Mouse (Mus musculus): ENCODE measurements around the gene Tmem88b.

DNA sequence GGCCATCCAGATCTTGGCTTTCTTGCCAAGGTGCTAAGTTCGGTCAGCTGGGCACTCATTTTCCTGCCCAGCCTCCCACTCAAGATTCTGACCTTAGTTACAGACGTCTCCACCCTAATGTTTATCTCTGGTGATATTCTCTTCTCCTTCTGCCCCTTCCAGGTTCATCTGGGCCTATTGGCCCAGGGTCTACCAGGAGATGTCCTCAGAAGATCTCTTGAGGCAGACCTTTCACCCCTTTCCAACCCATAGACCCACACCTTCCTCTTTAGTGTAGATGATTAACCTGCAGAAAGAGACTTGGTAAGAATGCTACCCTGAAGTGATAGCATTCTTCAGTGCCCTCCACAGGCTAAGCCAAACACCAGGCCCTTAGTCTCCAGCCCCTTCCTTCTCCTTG, 14.0 kb downstream of the Tmem88b start:
- TF ChIP-seq CTCF (IDR thresholded peaks at IDR 0.05; ENCODE audit: extremely low read depth, insufficient read depth, low read length) (no peak), POLR2A (IDR thresholded peaks at IDR 0.05; ENCODE audit: extremely low read depth, insufficient read depth, low read length) (no peak)

Measured in cortical plate, adult 2 months (tissue).